Mouse (Mus musculus) MEL-GATA-1-ER (cell line): ENCODE data around the gene Epb41l3.

Experiments used
- DNase-seq: peaks from one replicate; pipeline ENCODE4 v3.0.0-alpha.2; 2012; ENCODE audit warnings: low read depth; ENCODE audit errors: extremely low read depth

Gene Epb41l3

GRCm38 (mm10) chr17:69075501-69076237 lies at the start of gene Epb41l3:
TSS of gene Epb41l3 (plus strand) at chr17:69075683.
- no peak for DNase-seq

DNA sequence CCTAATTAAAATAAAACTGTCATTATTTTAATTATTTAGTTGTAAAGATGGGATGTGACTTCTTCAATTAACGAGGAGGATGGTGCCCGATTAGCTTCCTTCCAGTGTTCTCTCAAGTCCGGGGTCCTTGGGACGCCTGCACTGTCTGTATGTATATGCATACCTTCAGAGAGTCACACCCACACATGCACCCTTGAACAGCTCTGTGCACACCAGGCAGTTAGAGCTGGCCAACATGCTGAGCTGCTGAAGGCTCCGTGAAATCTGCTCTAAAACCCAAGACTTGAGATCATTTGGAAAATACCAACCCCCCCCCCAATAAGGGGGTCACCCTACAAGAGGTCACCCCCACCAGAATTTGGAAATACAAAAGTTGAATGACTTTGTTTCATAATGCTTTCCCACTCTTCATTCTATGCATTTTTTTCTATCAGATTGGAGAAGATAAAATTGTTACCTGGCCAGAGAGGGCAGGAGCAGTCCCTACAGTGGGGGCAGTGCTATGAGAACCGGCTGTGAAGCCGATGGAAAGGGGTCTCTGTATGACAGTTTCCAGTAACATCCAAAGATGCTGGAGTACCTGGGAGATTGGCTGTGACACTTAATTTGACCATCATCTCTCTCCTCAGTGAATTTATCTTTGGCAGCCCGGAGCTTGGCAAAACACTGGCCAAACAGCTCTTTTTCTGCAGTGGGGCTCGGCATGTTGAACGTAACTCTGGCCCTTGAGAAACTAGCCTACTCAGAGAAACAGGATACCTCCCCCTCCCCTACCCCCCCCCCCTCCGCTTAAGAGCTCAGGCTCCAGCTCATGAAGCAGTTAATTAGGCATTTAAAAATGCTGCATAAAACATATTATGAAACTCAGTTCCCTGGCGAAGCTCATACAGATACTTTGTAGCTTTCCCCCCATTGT lies 36.5 kb upstream of the Epb41l3 start:
- DNase-seq = no peak

DNA sequence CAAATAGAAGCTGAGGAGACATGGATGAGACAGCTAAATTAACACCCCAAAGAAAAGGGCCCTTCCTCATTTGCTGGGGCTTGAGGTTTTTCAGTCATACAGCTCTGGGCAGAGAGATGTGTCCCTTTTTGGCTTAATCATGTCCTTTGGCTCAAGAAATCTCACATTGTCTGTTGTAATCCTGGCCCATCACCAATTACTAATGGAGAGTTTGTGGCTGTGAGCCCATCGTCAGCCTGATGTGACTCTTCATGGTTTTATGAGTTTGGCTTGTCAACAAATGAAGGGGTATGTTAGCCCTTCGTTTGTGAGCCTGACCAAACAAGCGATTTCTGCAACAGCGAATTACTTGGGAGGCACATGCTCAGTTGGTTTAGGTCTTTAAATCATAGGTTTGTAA lies 34.0 kb upstream of the Epb41l3 start:
- DNase-seq = no peak

DNA sequence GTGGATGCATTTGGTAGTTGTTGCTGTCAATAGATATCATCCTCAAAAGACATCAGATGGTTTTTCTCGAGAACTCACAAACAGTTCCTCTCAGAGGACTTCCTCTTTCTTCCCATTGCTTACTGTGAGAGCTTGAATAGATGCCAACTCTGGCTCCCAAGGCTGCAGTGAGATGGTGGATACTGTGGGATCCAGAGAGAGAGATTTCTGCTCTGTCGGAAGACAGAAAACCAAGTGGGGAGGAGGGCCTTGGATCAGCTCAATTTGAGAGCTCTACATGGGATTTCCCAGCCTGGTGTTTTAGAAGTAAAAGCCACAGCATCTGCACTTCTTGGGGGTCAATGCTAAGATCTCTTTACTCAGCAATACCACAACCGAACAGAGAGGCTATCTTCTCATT lies 26.7 kb upstream of the Epb41l3 start:
- DNase-seq = no peak

DNA sequence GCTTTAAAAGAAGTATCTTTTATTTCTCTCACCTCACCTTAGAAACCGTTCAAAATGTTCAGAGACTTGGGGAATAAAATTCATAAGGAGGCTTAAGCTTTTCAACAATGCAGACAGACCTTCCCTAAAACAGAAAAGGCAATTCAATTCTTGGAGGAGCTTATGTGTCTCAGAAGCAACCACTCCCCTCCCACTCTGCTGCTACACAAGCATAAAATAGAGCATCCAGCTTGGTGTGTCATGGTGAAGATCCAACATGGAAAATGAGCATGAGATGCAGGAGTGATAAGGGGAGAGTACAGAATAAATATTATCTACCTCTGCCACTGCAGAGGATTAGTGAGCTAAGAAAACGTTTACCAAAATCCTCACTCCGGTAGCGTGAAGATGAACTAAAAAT lies 21.5 kb upstream of the Epb41l3 start:
- no peak for DNase-seq

GRCm38 (mm10) chr17:69059760-69060159 lies 15.7 kb upstream of the Epb41l3 start:
- DNase-seq = no peak

DNA sequence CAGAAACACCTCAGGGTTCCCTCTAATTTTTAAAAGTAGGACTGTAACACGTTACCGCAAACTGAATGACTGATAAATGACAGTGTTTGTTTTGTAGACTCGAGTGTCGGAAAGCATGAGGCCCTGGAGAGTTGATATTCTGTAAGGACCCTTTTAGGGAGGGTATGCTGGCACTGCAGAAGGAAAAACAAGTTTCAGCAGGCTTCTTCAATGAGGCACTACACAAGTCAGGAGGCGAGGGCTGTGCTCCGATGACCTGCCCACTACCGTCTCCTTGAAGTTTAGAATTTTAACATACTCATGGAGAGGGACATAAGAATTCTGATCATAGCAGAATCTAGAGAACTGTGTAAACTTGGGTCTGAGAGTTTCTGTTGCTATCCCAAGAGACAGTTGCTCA lies 15.1 kb upstream of the Epb41l3 start:
- DNase-seq = no peak

DNA sequence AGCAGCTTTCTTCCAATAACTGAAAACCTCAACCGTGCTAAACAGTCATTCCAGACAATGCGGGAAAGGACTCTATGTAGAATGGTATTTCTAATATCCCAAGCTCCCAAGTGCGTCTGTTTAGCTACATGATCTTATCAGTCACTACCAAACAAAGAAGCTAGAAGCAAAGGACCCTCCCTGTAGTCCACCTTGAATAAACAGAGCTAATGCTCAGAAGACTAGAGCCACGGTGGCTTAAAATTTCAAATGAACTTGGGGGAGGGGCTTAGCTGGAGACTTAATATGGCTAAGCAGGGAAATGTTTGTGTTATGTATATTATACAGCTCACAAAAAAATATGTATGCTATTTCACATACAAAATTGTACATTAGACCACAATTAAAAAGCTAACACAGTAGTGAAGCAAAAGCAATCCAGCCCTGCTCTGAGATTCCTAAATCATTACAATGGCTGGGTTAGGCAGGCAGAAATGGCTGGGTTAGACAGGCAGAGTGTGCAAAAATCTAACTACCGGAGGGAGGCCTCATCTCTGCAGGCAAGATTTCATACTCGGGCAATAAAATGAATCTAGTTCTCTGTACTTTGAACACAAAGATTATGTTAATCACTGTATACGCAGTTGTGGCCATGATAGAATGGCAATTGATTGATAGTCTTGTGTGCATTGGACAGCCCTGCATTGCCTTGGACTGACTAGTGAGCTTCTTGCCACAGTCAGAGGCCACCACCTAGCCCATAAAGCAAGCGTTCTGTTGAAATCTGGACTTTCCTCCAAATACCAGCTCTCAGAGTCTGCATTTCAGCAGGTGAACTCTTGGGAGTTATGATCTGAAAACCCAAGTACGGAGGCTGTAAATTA lies 13.4 kb upstream of the Epb41l3 start:
- no peak for DNase-seq

DNA sequence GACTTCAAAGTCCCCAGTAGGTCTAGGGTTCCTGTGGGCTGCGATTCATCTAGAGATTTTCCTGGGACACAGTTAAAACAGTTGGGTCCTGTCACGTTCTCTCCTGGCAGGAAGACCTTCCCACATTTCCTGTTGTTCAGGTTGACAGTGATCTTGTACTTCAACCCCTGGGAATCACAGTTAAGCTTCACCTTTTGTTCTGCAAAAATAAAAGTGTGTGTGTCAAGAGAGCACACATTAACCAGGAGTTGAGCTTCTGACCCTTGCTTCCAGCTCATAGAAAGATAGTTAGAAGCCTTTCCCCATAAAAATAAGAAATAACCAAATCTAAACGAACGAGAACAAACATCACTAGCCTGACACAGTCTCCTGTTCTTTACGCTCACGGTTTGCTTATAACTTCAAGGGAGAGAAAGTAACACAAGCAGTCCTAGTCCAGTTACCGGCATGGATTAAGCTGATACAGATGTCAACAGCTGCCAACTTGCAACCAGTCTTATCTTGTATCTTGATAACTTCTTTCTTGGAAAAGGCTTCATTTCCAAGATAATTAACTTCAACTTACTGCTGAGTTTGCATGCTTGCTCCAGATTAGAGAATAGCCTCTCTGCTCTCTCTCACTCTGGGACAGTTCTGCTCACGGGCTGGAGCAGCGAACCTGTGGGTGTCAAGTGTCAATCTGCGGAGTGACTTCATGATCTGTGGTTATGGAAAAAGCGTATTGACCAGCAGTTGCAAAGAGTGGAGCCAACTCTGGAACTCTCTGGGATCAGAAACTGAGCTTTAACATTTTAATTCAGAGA lies 7.3 kb upstream of the Epb41l3 start:
- no peak for DNase-seq

- DNase-seq = no peak
Measured at GRCm38 (mm10) chr17:69074095-69074494, 1.4 kb upstream of the Epb41l3 start.

GRCm38 (mm10) chr17:69076238-69076625 lies 749 bp downstream of the Epb41l3 start:
- DNase-seq = no peak

DNA sequence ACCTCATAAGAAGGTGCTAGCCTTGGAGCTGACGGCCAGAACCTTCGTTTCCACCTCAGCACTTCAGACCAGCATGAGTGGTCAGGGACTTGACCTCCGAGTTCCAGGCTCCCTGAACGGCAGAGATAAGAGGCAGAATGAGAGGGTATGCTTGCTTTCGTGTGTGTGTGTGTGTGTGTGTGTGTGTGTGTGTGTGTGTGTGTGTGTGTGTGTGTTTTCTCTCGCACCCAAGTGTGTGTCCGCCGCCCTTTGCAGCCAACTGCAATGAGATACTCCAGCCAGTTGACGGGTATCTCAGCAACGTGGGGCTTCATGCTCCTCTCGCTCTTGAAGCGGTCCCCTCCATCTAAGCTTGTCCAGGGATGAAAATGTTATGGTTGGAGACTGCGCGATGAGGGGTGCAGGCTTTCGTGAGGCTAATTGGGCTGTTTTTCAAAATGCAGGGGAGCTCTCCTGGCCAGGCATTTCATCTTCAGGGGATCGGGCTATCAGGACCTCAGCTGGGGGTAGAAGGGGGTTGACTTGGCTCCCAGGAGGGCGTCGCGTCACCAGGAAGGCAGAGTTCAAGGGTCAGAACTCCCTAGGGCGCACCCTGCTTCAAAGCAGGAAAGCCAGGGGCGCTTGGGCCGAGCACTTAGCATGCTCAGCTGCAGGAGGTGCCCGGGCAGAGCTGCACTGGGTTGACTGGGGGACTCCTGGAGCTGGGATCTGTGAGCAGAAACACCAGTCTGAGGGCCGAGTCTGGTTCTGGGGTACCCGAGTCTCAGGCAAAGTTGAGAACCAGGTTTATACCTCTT lies 1.5 kb downstream of the Epb41l3 start:
- DNase-seq = no peak

DNA sequence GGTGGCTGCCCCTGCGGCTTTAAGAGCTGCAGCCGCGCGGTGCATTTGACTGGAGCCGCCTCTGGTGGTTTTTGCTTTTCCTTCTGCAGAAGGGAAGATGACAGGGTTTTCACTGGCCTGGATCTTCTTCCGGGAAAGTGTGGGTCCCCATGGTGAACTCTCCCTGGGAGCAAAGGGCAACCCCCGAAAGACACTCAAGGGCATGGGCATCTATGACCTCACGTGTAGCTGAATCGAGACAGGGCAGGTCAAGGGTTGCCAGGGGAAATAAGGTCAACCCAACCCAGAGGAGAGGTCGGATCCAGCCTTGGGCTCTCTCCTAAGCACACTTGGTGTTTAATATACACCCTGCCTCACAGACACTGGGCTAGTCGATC lies 2.0 kb downstream of the Epb41l3 start:
- no peak for DNase-seq

DNA sequence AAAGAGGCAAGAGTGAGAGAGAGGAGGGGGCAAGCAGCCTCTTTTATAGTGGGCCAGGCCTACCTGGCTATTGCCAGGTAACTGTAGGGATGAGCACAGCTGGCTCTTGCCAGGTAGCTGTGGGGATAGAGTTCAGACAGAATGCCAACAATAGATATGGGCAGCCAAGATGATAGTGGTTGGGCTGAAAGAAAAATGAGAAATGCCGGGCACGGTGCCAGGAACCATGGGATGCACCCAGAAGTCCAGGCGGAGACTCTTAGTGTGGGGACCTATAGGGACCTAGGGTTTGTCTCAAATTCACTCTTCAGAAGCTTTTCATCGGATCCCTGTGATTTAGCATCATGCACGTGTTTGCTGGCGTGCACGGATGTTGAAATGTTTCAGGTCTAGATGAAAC lies 6.8 kb downstream of the Epb41l3 start:
- no peak for DNase-seq

DNA sequence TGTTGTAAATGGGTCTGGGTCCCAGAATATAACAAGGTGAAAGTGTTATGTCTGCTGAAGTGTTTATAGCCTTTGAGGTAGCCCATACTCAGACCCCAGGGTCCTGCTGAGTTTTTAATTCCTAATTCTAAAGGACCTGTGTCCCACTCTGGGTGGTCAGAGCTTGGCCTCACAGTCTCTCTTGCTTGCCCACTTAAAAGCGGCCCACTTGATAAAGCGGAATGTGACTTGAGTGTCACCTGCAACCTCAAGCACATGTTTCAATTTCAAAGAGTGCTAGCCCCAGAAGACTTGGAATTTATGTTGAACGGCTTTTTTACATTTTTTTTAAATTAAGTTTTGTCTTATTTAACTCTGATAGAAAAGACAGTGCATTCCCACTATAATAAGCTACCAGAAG lies 16.1 kb downstream of the Epb41l3 start:
- no peak for DNase-seq

GRCm38 (mm10) chr17:69097068-69097467 lies 21.6 kb downstream of the Epb41l3 start:
- no peak for DNase-seq

GRCm38 (mm10) chr17:69097955-69098354 lies 22.5 kb downstream of the Epb41l3 start:
- DNase-seq = no peak

DNA sequence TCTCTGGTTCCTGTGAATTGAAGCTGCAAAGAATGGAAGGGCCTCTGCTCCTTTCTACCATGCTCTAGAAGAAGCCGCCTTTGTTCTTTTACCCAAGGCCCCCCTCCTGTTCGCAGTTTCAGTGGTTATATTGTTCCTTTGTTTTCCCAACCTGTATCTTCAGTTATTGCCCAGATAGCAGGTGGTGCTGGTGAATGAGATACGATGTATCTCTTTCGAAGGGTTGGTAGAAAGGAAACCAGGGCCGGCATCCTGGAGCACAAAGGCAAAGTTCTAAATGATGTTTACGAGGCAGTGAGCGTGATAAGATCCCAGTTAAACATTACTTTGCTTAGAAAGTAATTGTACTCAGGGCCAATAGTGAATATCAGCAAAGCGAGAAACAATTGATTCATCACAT lies 27.8 kb downstream of the Epb41l3 start:
- DNase-seq = no peak

DNA sequence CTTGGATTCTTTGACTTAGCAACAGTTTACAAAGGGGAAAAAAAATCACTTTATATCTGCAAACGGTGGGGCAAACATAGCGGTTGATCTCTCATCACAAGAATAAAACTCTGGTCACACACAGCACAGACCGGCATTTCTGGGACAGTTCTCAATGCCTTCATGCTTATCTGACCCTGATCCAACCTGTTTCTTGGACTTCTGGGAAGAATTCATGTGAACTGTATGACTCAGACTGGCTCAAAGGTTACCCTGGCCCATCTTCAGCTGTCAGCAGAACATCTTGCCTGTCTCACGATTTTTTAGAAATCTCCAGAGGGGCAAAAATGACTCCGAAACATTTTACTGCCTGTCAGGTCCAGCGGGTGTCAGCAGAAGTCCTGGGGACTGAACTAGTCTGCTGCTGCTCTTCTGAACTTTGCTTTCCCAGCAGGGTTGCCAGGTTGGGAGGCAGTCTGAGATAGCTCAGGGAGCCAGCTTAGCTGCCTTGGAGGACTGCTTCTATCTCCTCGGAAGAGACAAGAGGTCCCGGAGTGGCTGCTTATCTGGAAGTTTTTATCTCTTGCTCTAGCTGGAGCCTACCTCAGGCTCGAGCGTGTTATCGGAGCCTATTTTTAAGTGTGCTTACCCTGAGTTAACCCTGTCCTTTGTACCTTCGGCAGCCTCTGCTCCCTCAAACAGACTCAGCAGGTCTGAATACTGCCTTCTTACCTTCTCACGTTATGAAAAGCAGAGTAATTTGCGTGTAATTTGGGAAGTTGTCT lies 29.7 kb downstream of the Epb41l3 start:
- no peak for DNase-seq
